Mouse (Mus musculus): ENCODE data around the gene Tnni3k.

DNA sequence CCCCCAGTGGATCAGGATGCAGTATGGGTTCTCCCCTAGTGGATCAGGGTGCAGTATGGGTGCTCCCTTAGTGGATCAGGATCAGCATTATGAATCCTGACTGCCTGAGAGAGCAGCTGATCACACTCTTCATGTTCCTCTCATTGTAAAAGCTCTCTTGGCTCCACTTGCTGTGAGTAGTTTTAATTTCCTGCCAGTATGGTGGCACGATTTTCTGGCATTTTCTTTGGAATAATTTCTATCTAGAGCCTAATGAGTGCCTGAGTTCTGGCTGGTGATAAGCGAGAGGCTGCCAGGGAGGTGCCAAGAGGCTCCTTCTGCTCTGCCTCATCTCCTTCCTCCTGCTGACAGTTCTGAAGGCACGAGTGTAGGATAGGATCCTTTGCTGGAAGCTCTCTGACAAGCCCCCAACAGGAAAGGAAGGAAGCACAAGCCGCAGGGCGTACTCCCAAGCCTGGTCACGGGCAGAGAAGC is 109.5 kb downstream of the Tnni3k start:
- TF ChIP-seq POLR2A (IDR thresholded peaks at IDR 0.05; ENCODE audit: low read depth, low read length) (no peak), CTCF (IDR thresholded peaks at IDR 0.05; ENCODE audit: extremely low read depth, insufficient read depth, insufficient read length, insufficient replicate concordance) (no peak)

Measured in spleen, adult 2 months (tissue).